Mouse (Mus musculus) MN1 (cell line): ENCODE results near the gene Mctp1.

ENCODE experiments used
- DNase-seq: peaks from one replicate; pipeline ENCODE4 v3.0.0-alpha.2; 2016; ENCODE audit warnings: low spot score

Mctp1 gene

GRCm38 (mm10) chr13:76611499-76611898, 227.2 kb downstream of the Mctp1 start:
- DNase-seq, result no peak

GRCm38 (mm10) chr13:76620111-76620510, 235.8 kb downstream of the Mctp1 start:
- DNase-seq, result no peak

GRCm38 (mm10) chr13:76620525-76620924, 236.2 kb downstream of the Mctp1 start:
- no peak for DNase-seq

- no peak for DNase-seq
Observed at GRCm38 (mm10) chr13:76633707-76634106, 249.4 kb downstream of the Mctp1 start.

- DNase-seq, result no peak
Observed at GRCm38 (mm10) chr13:76638282-76638681, 253.9 kb downstream of the Mctp1 start.

GRCm38 (mm10) chr13:76659523-76659922, 275.2 kb downstream of the Mctp1 start:
- DNase-seq, result no peak

GRCm38 (mm10) chr13:76681286-76681685, 297.0 kb downstream of the Mctp1 start:
- peak; percentile 34 for DNase-seq

GRCm38 (mm10) chr13:76689349-76689748, 305.0 kb downstream of the Mctp1 start:
- no peak for DNase-seq

GRCm38 (mm10) chr13:76690143-76690542, 305.8 kb downstream of the Mctp1 start:
- no peak for DNase-seq

- no peak for DNase-seq
Observed at GRCm38 (mm10) chr13:76690697-76691096, 306.4 kb downstream of the Mctp1 start.

GRCm38 (mm10) chr13:76734013-76734412, 349.7 kb downstream of the Mctp1 start:
- no peak for DNase-seq

GRCm38 (mm10) chr13:76750663-76751429, 366.5 kb downstream of the Mctp1 start:
- DNase-seq, result no peak

- DNase-seq, result peak; percentile 30
Observed at GRCm38 (mm10) chr13:76759832-76760490, 375.6 kb downstream of the Mctp1 start.

- no peak for DNase-seq
Observed at GRCm38 (mm10) chr13:76799662-76800061, 415.3 kb downstream of the Mctp1 start.

GRCm38 (mm10) chr13:76801126-76801632, 416.8 kb downstream of the Mctp1 start:
- no peak for DNase-seq

- peak; percentile 23 for DNase-seq
Observed at GRCm38 (mm10) chr13:76802051-76802728, 417.9 kb downstream of the Mctp1 start.

- DNase-seq, result no peak
Observed at GRCm38 (mm10) chr13:76802926-76803325, 418.6 kb downstream of the Mctp1 start.

GRCm38 (mm10) chr13:76803799-76804198, 419.5 kb downstream of the Mctp1 start:
- no peak for DNase-seq

- DNase-seq, result no peak
Observed at GRCm38 (mm10) chr13:76808871-76809390, 424.6 kb downstream of the Mctp1 start.

GRCm38 (mm10) chr13:76809802-76810201, 425.5 kb downstream of the Mctp1 start:
- no peak for DNase-seq

- DNase-seq, result peak; percentile 11
Observed at GRCm38 (mm10) chr13:76810496-76810939, 426.2 kb downstream of the Mctp1 start.

GRCm38 (mm10) chr13:76823083-76823482, 438.7 kb downstream of the Mctp1 start:
- DNase-seq, result no peak
